Mouse (Mus musculus): ENCODE results near the gene Pmel. TPM values are rescaled to one million over a fixed set of nuclear protein-coding genes. Genes with fewer than 3 reads are reported as not detected.

Pmel gene
- polyA plus RNA-seq, 1 experiment from 2014 or later, result 2.0 TPM

- no peak overlapping the region for H3K9ac ChIP-seq (ENCODE audit: low read length)
- H3K4me2 ChIP-seq (replicated peaks; ENCODE audit: low read depth), result no peak overlapping the region
- no peaks in the 10 kb centered on the region for H3K36me3 ChIP-seq (ENCODE audit: control insufficient read depth, insufficient read depth, low read length)
- ATAC-seq (ENCODE audit: low FRiP score, low TSS enrichment) (no peak), DNase-seq (ENCODE audit: low spot score) (no peak)
- H3K9me3 ChIP-seq (ENCODE audit: control insufficient read depth, low read length), result no peaks in the 10 kb centered on the region
- no peak for TF ChIP-seq CTCF (IDR thresholded peaks at IDR 0.05; ENCODE audit: low read depth)
- no peak for TF ChIP-seq EP300 (optimal IDR thresholded peaks at IDR 0.05)
- H3K27me3 ChIP-seq (ENCODE audit: control insufficient read depth, insufficient read depth, low read length), result no peaks in the 10 kb centered on the region
- WGBS, result 57% methylated on average over 5 of the region's 5 CpGs
- H3K4me3 ChIP-seq (ENCODE audit: low read depth, low read length), result no peak overlapping the region
- H3K4me1 ChIP-seq (replicated peaks; ENCODE audit: control insufficient read depth, insufficient read depth), result no peaks in the 10 kb centered on the region
- H3K27ac ChIP-seq (replicated peaks), result no peak overlapping the region
Observed at GRCm38 (mm10) chr10:128663441-128664220, 40.4 kb upstream of the Pmel start.

- no peaks in the 10 kb centered on the region for H3K27me3 ChIP-seq (ENCODE audit: control insufficient read depth, insufficient read depth, low read length)
- WGBS, result 65% methylated on average over 3 of the region's 3 CpGs
- TF ChIP-seq CTCF (IDR thresholded peaks at IDR 0.05; ENCODE audit: low read depth), result no peak
- no peak for TF ChIP-seq EP300 (optimal IDR thresholded peaks at IDR 0.05)
- no peak overlapping the region for H3K4me3 ChIP-seq (ENCODE audit: low read depth, low read length)
- H3K4me2 ChIP-seq (replicated peaks; ENCODE audit: low read depth), result no peak overlapping the region
- DNase-seq (ENCODE audit: low spot score), result no peak
- H3K4me1 ChIP-seq (replicated peaks; ENCODE audit: control insufficient read depth, insufficient read depth), result no peaks in the 10 kb centered on the region
- ATAC-seq (ENCODE audit: low FRiP score, low TSS enrichment), result no peak
- no peak overlapping the region for H3K27ac ChIP-seq (replicated peaks)
- H3K36me3 ChIP-seq (ENCODE audit: control insufficient read depth, insufficient read depth, low read length), result no peaks in the 10 kb centered on the region
- no peak overlapping the region for H3K9ac ChIP-seq (ENCODE audit: low read length)
- no peaks in the 10 kb centered on the region for H3K9me3 ChIP-seq (ENCODE audit: control insufficient read depth, low read length)
Observed at GRCm38 (mm10) chr10:128664808-128665207, 39.2 kb upstream of the Pmel start.

GRCm38 (mm10) chr10:128665307-128665706 is 38.7 kb upstream of the Pmel start:
- Histone ChIP-seq H3K36me3 (ENCODE audit: control insufficient read depth, insufficient read depth, low read length) (no peaks in the 10 kb centered on the region), H3K4me3 (ENCODE audit: low read depth, low read length) (no peak overlapping the region), H3K4me1 (replicated peaks; ENCODE audit: control insufficient read depth, insufficient read depth) (no peaks in the 10 kb centered on the region), H3K9me3 (ENCODE audit: control insufficient read depth, low read length) (no peaks in the 10 kb centered on the region), H3K27ac (replicated peaks) (no peak overlapping the region), H3K4me2 (replicated peaks; ENCODE audit: low read depth) (no peak overlapping the region), H3K9ac (ENCODE audit: low read length) (no peak overlapping the region), H3K27me3 (ENCODE audit: control insufficient read depth, insufficient read depth, low read length) (no peaks in the 10 kb centered on the region)
- no peak for TF ChIP-seq CTCF (IDR thresholded peaks at IDR 0.05; ENCODE audit: low read depth)
- TF ChIP-seq EP300 (optimal IDR thresholded peaks at IDR 0.05), result no peak
- no peak for DNase-seq (ENCODE audit: low spot score)
- ATAC-seq (ENCODE audit: low FRiP score, low TSS enrichment), result no peak
- WGBS, result 83% methylated on average over 3 of the region's 3 CpGs

GRCm38 (mm10) chr10:128665806-128666205 is 38.2 kb upstream of the Pmel start:
- Histone ChIP-seq H3K36me3 (ENCODE audit: control insufficient read depth, insufficient read depth, low read length) (no peaks in the 10 kb centered on the region), H3K9me3 (ENCODE audit: control insufficient read depth, low read length) (no peaks in the 10 kb centered on the region), H3K27me3 (ENCODE audit: control insufficient read depth, insufficient read depth, low read length) (no peaks in the 10 kb centered on the region), H3K4me1 (replicated peaks; ENCODE audit: control insufficient read depth, insufficient read depth) (no peaks in the 10 kb centered on the region), H3K27ac (replicated peaks) (no peak overlapping the region), H3K4me2 (replicated peaks; ENCODE audit: low read depth) (no peak overlapping the region), H3K9ac (ENCODE audit: low read length) (no peak overlapping the region), H3K4me3 (ENCODE audit: low read depth, low read length) (no peak overlapping the region)
- WGBS, result 73% methylated on average over 2 of the region's 2 CpGs
- ATAC-seq (ENCODE audit: low FRiP score, low TSS enrichment), result peak; percentile 65
- no peak for DNase-seq (ENCODE audit: low spot score)
- TF ChIP-seq CTCF (IDR thresholded peaks at IDR 0.05; ENCODE audit: low read depth) (no peak), EP300 (optimal IDR thresholded peaks at IDR 0.05) (no peak)

GRCm38 (mm10) chr10:128668790-128669672 is 35.0 kb upstream of the Pmel start:
- Histone ChIP-seq H3K27me3 (ENCODE audit: control insufficient read depth, insufficient read depth, low read length) (no peaks in the 10 kb centered on the region), H3K36me3 (ENCODE audit: control insufficient read depth, insufficient read depth, low read length) (no peaks in the 10 kb centered on the region), H3K4me1 (replicated peaks; ENCODE audit: control insufficient read depth, insufficient read depth) (no peaks in the 10 kb centered on the region), H3K4me3 (ENCODE audit: low read depth, low read length) (peak overlapping the region; percentile 75), H3K4me2 (replicated peaks; ENCODE audit: low read depth) (peak overlapping the region; percentile 96), H3K9me3 (ENCODE audit: control insufficient read depth, low read length) (no peaks in the 10 kb centered on the region), H3K27ac (replicated peaks) (peak overlapping the region; percentile 49; the same call in 1 of the 2 replicates), H3K9ac (ENCODE audit: low read length) (peak overlapping the region; percentile 76)
- DNase-seq (ENCODE audit: low spot score) (peak; percentile 83), ATAC-seq (ENCODE audit: low FRiP score, low TSS enrichment) (peak; percentile 62; the same call in 1 of the 2 replicates)
- WGBS, result 1% methylated on average over 42 of the region's 42 CpGs
- TF ChIP-seq EP300 (optimal IDR thresholded peaks at IDR 0.05) (no peak), CTCF (IDR thresholded peaks at IDR 0.05; ENCODE audit: low read depth) (no peak)
